Mouse (Mus musculus) neural tube, embryonic 13.5 days (tissue): Measurements from ENCODE around the gene Tbc1d1. TPM values are rescaled to one million over a fixed set of nuclear protein-coding genes. Genes with fewer than 3 reads are reported as not detected.
"Not testable (repeated sequence)": the region's sequence is repeated elsewhere in the genome, so short reads cannot be mapped to it uniquely, and the experiment has no call there.

Experiments
- ATAC-seq: fragments of 200-750 bp; cut with Nextera tagmentation; 2 replicates; pipeline ENCODE4 v1.8.0; 2017; ENCODE audit warnings: low read depth, mild to moderate bottlenecking, moderate TSS enrichment, moderate library complexity
- H3K27ac ChIP-seq: fragments of 300-500 bp; sonication (generic); replicated peaks from 2 replicates; pipeline ENCODE4 v1.5.1; 2015; ENCODE audit warnings: moderate library complexity, mild to moderate bottlenecking, inconsistent platforms
- H3K27me3 ChIP-seq: fragments of 300-500 bp; sonication (generic); 2 replicates; pipeline ENCODE4 v1.6.1; 2015; ENCODE audit warnings: mild to moderate bottlenecking, inconsistent platforms
- H3K36me3 ChIP-seq: fragments of 300-500 bp; sonication (generic); 2 replicates; pipeline ENCODE4 v1.6.1; 2015; ENCODE audit warnings: mild to moderate bottlenecking, inconsistent platforms
- H3K4me1 ChIP-seq: fragments of 300-500 bp; sonication (generic); replicated peaks from 2 replicates; pipeline ENCODE4 v1.6.1; 2015; ENCODE audit warnings: inconsistent platforms
- H3K4me2 ChIP-seq: fragments of 300-500 bp; sonication (generic); 2 replicates; pipeline ENCODE4 v1.6.1; 2015; ENCODE audit warnings: inconsistent platforms, mild to moderate bottlenecking, moderate library complexity
- H3K4me3 ChIP-seq: fragments of 300-500 bp; sonication (generic); 2 replicates; pipeline ENCODE4 v1.5.1; 2015; ENCODE audit warnings: mild to moderate bottlenecking, inconsistent platforms
- H3K9ac ChIP-seq: fragments of 300-500 bp; sonication (generic); 2 replicates; pipeline ENCODE4 v1.6.1; 2015; ENCODE audit warnings: moderate library complexity, mild to moderate bottlenecking, inconsistent platforms
- H3K9me3 ChIP-seq: fragments of 300-500 bp; sonication (generic); 2 replicates; pipeline ENCODE4 v1.6.1; 2016; ENCODE audit warnings: inconsistent platforms
- WGBS: fragments of 180-500 bp; shearing (Covaris S2); methylation state at CpG from one replicate; pipeline ENCODE4 v1.1.7; 2015; 5-methylcytosine and 5-hydroxymethylcytosine counted together
- polyA plus RNA-seq: library from polyadenylated mRNA; unstranded; fragments of >200 nt; fragmentation: Nextera tagmentation; extraction: Ambion mirVana; gene quantifications from 2 replicates; pipeline ENCODE4 v1.2.1, GENCODE M21; 2015

Tbc1d1 gene
- polyA plus RNA-seq, 1 experiment from 2014 or later, result 14.9 TPM

GRCm38 (mm10) chr5:64360147-64360875 is 204.2 kb downstream of the Tbc1d1 start:
- no peaks in the 10 kb centered on the region for H3K9me3 ChIP-seq
- 82% methylated on average over 8 of the region's 8 CpGs for WGBS
- H3K4me2 ChIP-seq, result no peak overlapping the region
- H3K27me3 ChIP-seq, result no peaks in the 10 kb centered on the region
- no peak overlapping the region for H3K27ac ChIP-seq
- no peak overlapping the region for H3K9ac ChIP-seq
- no peak overlapping the region for H3K4me3 ChIP-seq
- H3K36me3 ChIP-seq, result no peaks in the 10 kb centered on the region
- H3K4me1 ChIP-seq, result peaks cover 36% of the 10 kb centered on the region
- no peak for ATAC-seq

DNA sequence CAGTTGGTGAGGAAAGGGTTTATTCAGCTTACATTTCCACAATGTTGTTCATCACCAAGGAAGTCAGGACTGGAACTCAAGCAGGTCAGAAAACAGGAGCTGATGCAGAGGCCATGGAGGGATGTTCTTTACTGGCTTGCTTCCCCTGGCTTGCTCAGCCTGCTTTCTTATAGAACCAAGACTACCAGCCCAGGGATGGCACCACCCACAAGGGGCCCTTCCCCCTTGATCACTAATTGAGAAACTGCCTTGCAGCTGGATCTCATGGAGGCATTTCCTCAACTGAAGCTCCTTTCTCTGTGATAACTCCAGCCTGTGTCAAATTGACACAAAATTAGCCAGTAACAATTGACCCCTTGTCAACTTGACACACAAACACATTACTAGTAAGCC is 204.8 kb downstream of the Tbc1d1 start:
- not testable (repeated sequence) for H3K9ac ChIP-seq, H3K36me3 ChIP-seq, H3K9me3 ChIP-seq, H3K4me2 ChIP-seq, H3K27ac ChIP-seq, H3K27me3 ChIP-seq, H3K4me3 ChIP-seq, ATAC-seq
- H3K4me1 ChIP-seq, result peaks cover 40% of the 10 kb centered on the region

- WGBS, result 32% methylated on average over 5 of the region's 5 CpGs
- peak; percentile 57 for ATAC-seq
- peak overlapping the region; percentile 13; the same call in 1 of the 2 replicates for H3K4me2 ChIP-seq
- H3K9me3 ChIP-seq, result no peaks in the 10 kb centered on the region
- H3K4me1 ChIP-seq, result peaks cover 47% of the 10 kb centered on the region
- no peaks in the 10 kb centered on the region for H3K36me3 ChIP-seq
- no peaks in the 10 kb centered on the region for H3K27me3 ChIP-seq
- no peak overlapping the region for H3K9ac ChIP-seq
- no peak overlapping the region for H3K4me3 ChIP-seq
- peak overlapping the region; percentile 78 for H3K27ac ChIP-seq
Observed at GRCm38 (mm10) chr5:64363859-64364406, 207.8 kb downstream of the Tbc1d1 start.

GRCm38 (mm10) chr5:64364432-64365125 is 208.5 kb downstream of the Tbc1d1 start:
- Histone ChIP-seq H3K36me3 (no peaks in the 10 kb centered on the region), H3K4me2 (peak overlapping the region; percentile 13; the same call in 1 of the 2 replicates), H3K9me3 (no peaks in the 10 kb centered on the region), H3K27ac (peak overlapping the region; percentile 78), H3K4me1 (peaks cover 40% of the 10 kb centered on the region), H3K9ac (no peak overlapping the region; the same call in 1 of the 2 replicates), H3K4me3 (no peak overlapping the region), H3K27me3 (no peaks in the 10 kb centered on the region)
- 43% methylated on average over 7 of the region's 7 CpGs for WGBS
- peak; percentile 66 for ATAC-seq

- ATAC-seq, result no peak
- WGBS, result 71% methylated on average over 11 of the region's 11 CpGs
- no peaks in the 10 kb centered on the region for H3K36me3 ChIP-seq
- H3K9ac ChIP-seq, result no peak overlapping the region
- no peak overlapping the region for H3K27ac ChIP-seq
- H3K4me3 ChIP-seq, result no peak overlapping the region
- no peaks in the 10 kb centered on the region for H3K27me3 ChIP-seq
- peaks cover 37% of the 10 kb centered on the region for H3K4me1 ChIP-seq
- no peak overlapping the region for H3K4me2 ChIP-seq
- H3K9me3 ChIP-seq, result no peaks in the 10 kb centered on the region
Observed at GRCm38 (mm10) chr5:64365187-64366066, 209.3 kb downstream of the Tbc1d1 start.

DNA sequence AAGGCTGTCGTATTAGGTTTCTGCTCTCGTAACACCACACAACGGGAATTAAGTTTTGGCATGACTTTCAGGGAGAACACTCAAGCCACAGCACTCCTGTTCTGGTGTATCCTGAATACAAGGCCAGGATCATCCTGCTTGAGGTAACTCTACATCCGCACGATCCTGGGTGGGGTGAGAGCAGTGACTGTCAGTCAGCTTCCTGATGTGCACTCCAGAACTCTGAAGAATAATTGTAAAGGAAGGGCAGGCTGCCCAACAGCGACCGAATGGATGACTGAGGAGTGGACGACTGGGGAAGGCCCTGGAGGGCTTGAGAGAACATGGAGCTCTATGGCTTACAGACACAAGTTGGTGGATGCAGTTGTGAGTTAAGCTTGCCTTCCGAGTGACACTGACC is 210.0 kb downstream of the Tbc1d1 start:
- WGBS, result 88% methylated on average over 9 of the region's 9 CpGs
- no peak overlapping the region for H3K9ac ChIP-seq
- H3K4me3 ChIP-seq, result no peak overlapping the region
- H3K4me2 ChIP-seq, result no peak overlapping the region
- no peaks in the 10 kb centered on the region for H3K27me3 ChIP-seq
- ATAC-seq, result no peak
- H3K9me3 ChIP-seq, result no peaks in the 10 kb centered on the region
- H3K4me1 ChIP-seq, result peaks cover 37% of the 10 kb centered on the region
- no peaks in the 10 kb centered on the region for H3K36me3 ChIP-seq
- H3K27ac ChIP-seq, result no peak overlapping the region

DNA sequence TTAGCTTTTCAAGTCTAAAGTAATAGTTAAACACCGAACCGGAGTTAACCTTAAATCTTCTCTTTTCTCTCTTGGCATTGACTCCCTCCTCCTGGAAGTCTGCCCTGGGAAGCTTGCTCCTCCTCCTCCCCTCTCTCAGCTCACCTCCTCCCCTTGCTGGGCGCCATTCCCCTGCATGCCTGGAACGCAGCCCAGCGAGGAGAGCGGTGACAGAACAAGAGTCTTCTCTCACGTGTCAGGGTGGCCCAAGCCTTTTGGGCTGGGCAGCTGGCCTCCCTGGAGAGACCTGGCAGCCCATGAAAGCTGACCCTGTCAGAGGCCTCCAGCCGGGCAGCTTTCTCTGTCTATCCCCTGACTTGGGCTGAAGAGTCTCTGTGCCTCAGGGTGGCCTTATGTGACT is 211.3 kb downstream of the Tbc1d1 start:
- Histone ChIP-seq H3K9ac (no peak overlapping the region), H3K9me3 (no peaks in the 10 kb centered on the region), H3K4me2 (no peak overlapping the region), H3K36me3 (no peaks in the 10 kb centered on the region), H3K27me3 (no peaks in the 10 kb centered on the region), H3K4me1 (peaks cover 44% of the 10 kb centered on the region), H3K27ac (no peak overlapping the region), H3K4me3 (no peak overlapping the region)
- ATAC-seq, result peak; percentile 38; the same call in 1 of the 2 replicates
- 18% methylated on average over 8 of the region's 8 CpGs for WGBS

- Histone ChIP-seq H3K9me3 (no peaks in the 10 kb centered on the region), H3K4me2 (no peak overlapping the region), H3K4me1 (peaks cover 31% of the 10 kb centered on the region), H3K27ac (no peak overlapping the region), H3K9ac (no peak overlapping the region), H3K36me3 (no peaks in the 10 kb centered on the region), H3K27me3 (no peaks in the 10 kb centered on the region), H3K4me3 (no peak overlapping the region)
- no peak for ATAC-seq
Observed at GRCm38 (mm10) chr5:64371331-64371831, 215.3 kb downstream of the Tbc1d1 start.

- 60% methylated on average over 13 of the region's 13 CpGs for whole genome bisulfite sequencing
- 0 out of 2 replicates have a peak, but pooled peaks have one; percentile 13 for ATAC-seq
- peak overlapping the region; percentile 61 for H3K27ac ChIP-seq
Observed at GRCm38 (mm10) chr5:64372292-64372961, 216.3 kb downstream of the Tbc1d1 start.

DNA sequence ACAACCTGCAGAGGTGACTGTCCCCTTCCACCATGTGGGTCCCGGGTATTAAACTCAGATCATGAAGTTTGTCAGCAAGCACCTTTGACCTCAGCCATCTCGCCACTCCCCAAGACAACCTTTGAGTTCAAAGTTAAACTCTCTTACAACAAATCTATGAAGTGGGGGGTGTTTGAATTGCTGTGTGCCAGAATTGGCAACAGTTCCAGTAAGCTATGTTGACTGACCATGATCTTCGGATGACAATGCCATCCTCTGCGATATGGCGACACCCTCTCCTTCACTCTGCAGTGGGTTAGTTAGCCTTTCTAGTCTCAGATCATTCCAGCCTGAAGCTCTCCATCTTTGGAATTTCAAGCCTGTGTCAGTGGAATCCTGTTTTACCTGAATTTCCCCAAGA is 217.6 kb downstream of the Tbc1d1 start:
- ATAC-seq, result no peak
- Histone ChIP-seq H3K27ac (no peak overlapping the region), H3K4me1 (peaks cover 31% of the 10 kb centered on the region), H3K4me2 (no peak overlapping the region), H3K9ac (no peak overlapping the region), H3K36me3 (no peaks in the 10 kb centered on the region), H3K27me3 (no peaks in the 10 kb centered on the region), H3K4me3 (no peak overlapping the region), H3K9me3 (no peaks in the 10 kb centered on the region)
- 96% methylated on average over 5 of the region's 5 CpGs for WGBS

More at GRCm38 (mm10) chr5:64372292-64372961, 216.3 kb downstream of the Tbc1d1 start:
- Histone ChIP-seq H3K4me1 (peaks cover 24% of the 10 kb centered on the region), H3K9me3 (no peaks in the 10 kb centered on the region), H3K4me3 (no peak overlapping the region), H3K27me3 (no peaks in the 10 kb centered on the region), H3K36me3 (no peaks in the 10 kb centered on the region), H3K4me2 (no peak overlapping the region), H3K9ac (no peak overlapping the region)

DNA sequence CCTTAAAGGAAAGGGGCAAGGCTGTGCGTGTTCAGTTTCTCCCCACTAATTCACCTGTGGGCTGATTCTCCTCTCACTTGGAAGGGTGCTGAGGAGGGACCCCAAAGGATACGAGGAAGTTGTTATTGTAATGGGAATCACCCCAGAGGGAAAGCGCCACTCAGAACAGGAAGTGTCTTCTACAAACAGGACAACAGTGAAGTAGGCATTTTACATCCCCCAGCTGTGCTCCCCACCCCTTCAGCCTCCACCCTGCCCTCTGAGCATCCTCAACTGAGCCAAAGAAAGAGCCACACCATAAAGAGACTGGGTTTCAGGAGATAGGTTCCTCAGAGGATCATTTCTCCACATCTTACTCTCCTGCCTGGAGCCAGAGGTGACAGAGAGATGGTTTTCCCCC is 219.7 kb downstream of the Tbc1d1 start:
- Histone ChIP-seq H3K4me3 (no peak overlapping the region), H3K9me3 (no peaks in the 10 kb centered on the region), H3K36me3 (no peaks in the 10 kb centered on the region), H3K4me1 (peaks cover 37% of the 10 kb centered on the region), H3K27ac (no peak overlapping the region), H3K9ac (no peak overlapping the region), H3K27me3 (no peaks in the 10 kb centered on the region), H3K4me2 (no peak overlapping the region)
- 77% methylated on average over 3 of the region's 3 CpGs for WGBS
- no peak for ATAC-seq
